Mouse (Mus musculus) lung, postnatal 0 days (tissue): Measurements from ENCODE around the gene A730049H05Rik.

Source experiments
- CTCF ChIP-seq: IDR thresholded peaks from 2 replicates; pipeline ENCODE4 v1.5.1; 2016; ENCODE audit warnings: antibody characterized with exemption, mild to moderate bottlenecking
- EP300 ChIP-seq: IDR thresholded peaks from 2 replicates; pipeline ENCODE4 v1.6.1; 2016; ENCODE audit warnings: antibody characterized with exemption, mild to moderate bottlenecking, control low read depth

DNA sequence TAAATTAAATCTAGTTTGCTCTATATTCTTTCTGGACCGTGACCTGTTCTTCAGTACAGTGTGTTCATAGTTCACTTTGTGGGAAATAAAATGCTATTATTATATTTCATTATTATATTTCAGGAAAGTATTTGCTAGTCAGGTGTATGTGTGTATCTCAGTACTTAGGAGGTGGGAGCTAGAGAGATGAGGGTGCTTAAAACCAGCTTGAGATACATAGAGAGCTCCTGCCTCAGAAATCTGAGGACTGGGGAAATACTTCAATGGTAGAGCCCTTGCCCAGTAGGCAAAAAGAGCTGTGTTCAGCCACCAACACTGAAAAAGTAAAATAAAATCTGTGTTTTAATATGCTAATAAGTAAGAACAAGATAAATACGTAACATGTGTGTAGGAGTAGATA lies 59.1 kb downstream of the A730049H05Rik start:
- TF ChIP-seq CTCF (no peak), EP300 (no peak)
